Mouse (Mus musculus) layer of hippocampus, adult 2 months (tissue): ENCODE results near the gene Olfr1537. TPM values are rescaled to one million over a fixed set of nuclear protein-coding genes. Genes with fewer than 3 reads are reported as not detected.

Experiments used
- DNase-seq, 2 experiments: peaks; one replicate each; pipeline ENCODE4 v3.0.0; 2022; ENCODE audit warnings: low spot score in 2 of 2
- H3K27ac ChIP-seq: fragments of 200-600 bp; 2 replicates; pipeline ENCODE4 v1.8.1; 2022
- H3K4me3 ChIP-seq: fragments of 200-600 bp; 2 replicates; pipeline ENCODE4 v1.8.1; 2022; ENCODE audit warnings: mild to moderate bottlenecking
- CTCF ChIP-seq: fragments of 200-600 bp; conservative IDR thresholded peaks from 2 replicates; pipeline ENCODE4 v1.8.1; 2022; ENCODE audit warnings: antibody characterized with exemption, mild to moderate bottlenecking, moderate library complexity
- long read RNA-seq, 2 experiments: library from polyadenylated mRNA; stranded (forward); transcript quantifications; one replicate each; pipeline ENCODE4 v2.0.0; 2021; ENCODE audit warnings: borderline mapping rate in 2 of 2
- total RNA-seq, 2 experiments: library from RNA; stranded (reverse); gene quantifications; 2 replicates each; pipeline ENCODE4 v1.2.3; 2021

Gene Olfr1537
- not detected for total RNA-seq
- long read RNA-seq, experiment 1: 0 reads
- long read RNA-seq, experiment 2: 0 reads

GRCm38 (mm10) chr9:39249894-39250293, at the start of gene Olfr1537:
Gene Olfr1537, minus strand, starts transcription at chr9:39249994.
- TF ChIP-seq CTCF: no peak
- Histone ChIP-seq H3K4me3 (no peak within 1 kb of the TSS), H3K27ac (no peak within 1 kb of the TSS)
- DNase-seq: no peak

- TF ChIP-seq CTCF: no peak
- Histone ChIP-seq H3K4me3 (no peak overlapping the region), H3K27ac (no peak overlapping the region)
- no peak for DNase-seq
Measured at GRCm38 (mm10) chr9:39287136-39287535, 37.3 kb upstream of the Olfr1537 start.

- H3K27ac ChIP-seq: no peak within 1 kb of the TSS
- TF ChIP-seq CTCF: no peak
- no peak for DNase-seq
- no peak within 1 kb of the TSS for H3K4me3 ChIP-seq
Measured at GRCm38 (mm10) chr9:39276718-39277117, 26.9 kb upstream of the Olfr1537 start, which contains the start of gene Olfr945. Gene Olfr945, minus strand, starts transcription at chr9:39276818.

- Histone ChIP-seq H3K4me3 (no peak within 1 kb of the TSS), H3K27ac (no peak within 1 kb of the TSS)
- no peak for TF ChIP-seq CTCF
- no peak for DNase-seq
Measured at GRCm38 (mm10) chr9:39201620-39202019, 48.2 kb downstream of the Olfr1537 start, which contains the start of gene Olfr944. Gene Olfr944, plus strand, starts transcription at chr9:39201920.

Other genes with a start within 250 kb of the Olfr1537 start
- gene Olfr146, start 226.6 kb downstream of the Olfr1537 start, total RNA-seq: not detected
- gene Olfr937, start 185.0 kb downstream of the Olfr1537 start, total RNA-seq: not detected
- gene Olfr938, start 171.1 kb downstream of the Olfr1537 start, total RNA-seq: not detected
- not detected for gene Olfr27, start 121.9 kb downstream of the Olfr1537 start, total RNA-seq
- gene Olfr943, start 83.7 kb downstream of the Olfr1537 start, total RNA-seq: not detected
- not detected for gene Olfr944, start 48.1 kb downstream of the Olfr1537 start, total RNA-seq
- not detected for gene Olfr945, start 26.8 kb upstream of the Olfr1537 start, total RNA-seq
- not detected for gene Olfr948, start 76.1 kb upstream of the Olfr1537 start, total RNA-seq
- gene Olfr951, start 137.4 kb upstream of the Olfr1537 start, total RNA-seq: not detected
- not detected for gene Olfr952, start 177.2 kb upstream of the Olfr1537 start, total RNA-seq
- not detected for gene Olfr954, start 206.7 kb upstream of the Olfr1537 start, total RNA-seq
- gene Olfr955, start 221.9 kb upstream of the Olfr1537 start, total RNA-seq: not detected
- gene Olfr44, start 244.0 kb upstream of the Olfr1537 start, total RNA-seq: not detected